Mouse (Mus musculus) midbrain, embryonic 16.5 days (tissue): ENCODE measurements around the gene Pygb. TPM values are rescaled to one million over a fixed set of nuclear protein-coding genes. Genes with fewer than 3 reads are reported as not detected.

ENCODE experiments used
- ATAC-seq: fragments of 200-750 bp; cut with Nextera tagmentation; 2 replicates; pipeline ENCODE4 v1.8.0; 2017; ENCODE audit warnings: moderate TSS enrichment
- H3K27ac ChIP-seq: fragments of 300-500 bp; sonication (generic); 2 replicates; pipeline ENCODE4 v1.5.1; 2014; ENCODE audit warnings: mild to moderate bottlenecking, low read length, mixed read lengths
- H3K27me3 ChIP-seq: fragments of 300-500 bp; sonication (generic); 2 replicates; pipeline ENCODE4 v1.6.1; 2014; ENCODE audit warnings: low read depth, low read length, mixed read lengths; ENCODE audit not compliant: control insufficient read depth, insufficient read depth
- H3K36me3 ChIP-seq: fragments of 300-500 bp; sonication (generic); 2 replicates; pipeline ENCODE4 v1.6.1; 2014; ENCODE audit warnings: mild to moderate bottlenecking, low read length, moderate library complexity, mixed read lengths; ENCODE audit not compliant: control insufficient read depth, insufficient read depth
- H3K4me1 ChIP-seq: fragments of 300-500 bp; sonication (generic); 2 replicates; pipeline ENCODE4 v1.6.1; 2014; ENCODE audit warnings: mild to moderate bottlenecking, low read length, mixed read lengths; ENCODE audit not compliant: control insufficient read depth, insufficient read depth
- H3K4me2 ChIP-seq: fragments of 300-500 bp; sonication (generic); 2 replicates; pipeline ENCODE4 v1.6.1; 2014; ENCODE audit warnings: mild to moderate bottlenecking, low read length, mixed read lengths
- H3K4me3 ChIP-seq: fragments of 300-500 bp; sonication (generic); 2 replicates; pipeline ENCODE4 v1.5.1; 2014; ENCODE audit warnings: low read depth, mild to moderate bottlenecking, low read length, moderate library complexity, mixed read lengths
- H3K9ac ChIP-seq: fragments of 300-500 bp; sonication (generic); 2 replicates; pipeline ENCODE4 v1.6.1; 2014; ENCODE audit warnings: low read depth, low read length, mixed read lengths
- H3K9me3 ChIP-seq: fragments of 300-500 bp; sonication (generic); replicated peaks from 2 replicates; pipeline ENCODE4 v1.6.1; 2014; ENCODE audit warnings: mild to moderate bottlenecking, low read length, mixed read lengths; ENCODE audit not compliant: control insufficient read depth, poor library complexity, severe bottlenecking
- WGBS: fragments of 180-500 bp; shearing (Covaris S2); extraction: QIAGEN DNeasy Blood & Tissue Kit; methylation state at CpG from one replicate; pipeline ENCODE4 v1.1.7; 2014; 5-methylcytosine and 5-hydroxymethylcytosine counted together
- polyA plus RNA-seq: library from polyadenylated mRNA; unstranded; fragments of >200 nt; fragmentation: Nextera tagmentation; extraction: Ambion mirVana; gene quantifications from 2 replicates; pipeline ENCODE4 v1.2.1, GENCODE M21; 2015

The Pygb gene
- polyA plus RNA-seq, 1 experiment from 2014 or later = 133 TPM

DNA sequence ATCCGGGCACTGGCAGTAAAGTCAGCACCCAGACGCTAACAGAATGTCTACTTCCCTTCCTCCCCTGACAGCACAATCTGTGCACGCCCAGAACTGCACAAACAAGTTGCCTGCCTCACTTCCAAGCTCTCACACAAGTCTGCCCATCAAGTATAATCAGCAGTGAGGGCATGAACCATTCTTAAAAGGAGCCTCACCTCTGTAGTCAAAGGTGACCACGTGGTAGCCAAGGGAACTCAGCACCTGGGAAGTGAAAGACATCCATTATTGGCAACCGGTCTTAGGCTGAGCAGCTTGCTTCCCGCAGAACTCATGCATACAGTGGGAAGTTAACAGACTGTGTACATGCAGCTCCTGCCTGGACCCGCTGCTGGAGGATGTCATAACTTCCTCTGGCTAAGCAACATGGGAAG lies 55.5 kb downstream of the Pygb start:
- WGBS = 87% methylated on average over 7 of the region's 7 CpGs
- no peak overlapping the region for H3K4me3 ChIP-seq
- H3K36me3 ChIP-seq = 0 out of 2 replicates have a peak, but pooled peaks cover 2% of the 10 kb centered on the region
- H3K27ac ChIP-seq = no peak overlapping the region
- no peaks in the 10 kb centered on the region for H3K9me3 ChIP-seq
- no peak for ATAC-seq
- H3K4me1 ChIP-seq = no peaks in the 10 kb centered on the region
- no peaks in the 10 kb centered on the region for H3K27me3 ChIP-seq
- no peak overlapping the region for H3K9ac ChIP-seq
- H3K4me2 ChIP-seq = no peak overlapping the region

DNA sequence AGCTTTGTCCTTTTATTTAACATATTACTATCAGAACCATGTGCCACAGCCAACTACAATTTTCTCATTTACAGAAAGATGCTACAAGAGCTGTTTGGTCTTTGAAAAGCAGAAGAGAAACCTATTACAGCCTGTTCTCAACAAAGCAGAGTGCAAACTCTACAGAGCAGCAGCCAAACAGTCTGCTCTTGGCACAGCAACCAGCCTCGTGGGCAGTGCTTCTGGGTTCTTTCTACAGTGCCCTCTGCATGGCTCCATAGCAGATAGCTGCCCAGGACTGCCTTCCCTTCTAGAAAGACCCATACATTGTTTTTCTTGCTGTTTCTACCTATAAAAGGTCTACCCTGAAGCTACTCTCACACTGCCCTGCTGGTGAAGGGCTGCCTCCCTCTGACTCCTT lies 58.3 kb downstream of the Pygb start:
- no peak overlapping the region for H3K9ac ChIP-seq
- H3K36me3 ChIP-seq = 0 out of 2 replicates have a peak, but pooled peaks cover 2% of the 10 kb centered on the region
- no peaks in the 10 kb centered on the region for H3K4me1 ChIP-seq
- no peaks in the 10 kb centered on the region for H3K9me3 ChIP-seq
- 71% methylated on average over 1 of the region's 1 CpGs for WGBS
- ATAC-seq = no peak
- H3K4me3 ChIP-seq = no peak overlapping the region
- no peaks in the 10 kb centered on the region for H3K27me3 ChIP-seq
- no peak overlapping the region for H3K4me2 ChIP-seq
- 0 out of 2 replicates have a peak overlapping the region, but pooled peaks have one; percentile 0 for H3K27ac ChIP-seq

DNA sequence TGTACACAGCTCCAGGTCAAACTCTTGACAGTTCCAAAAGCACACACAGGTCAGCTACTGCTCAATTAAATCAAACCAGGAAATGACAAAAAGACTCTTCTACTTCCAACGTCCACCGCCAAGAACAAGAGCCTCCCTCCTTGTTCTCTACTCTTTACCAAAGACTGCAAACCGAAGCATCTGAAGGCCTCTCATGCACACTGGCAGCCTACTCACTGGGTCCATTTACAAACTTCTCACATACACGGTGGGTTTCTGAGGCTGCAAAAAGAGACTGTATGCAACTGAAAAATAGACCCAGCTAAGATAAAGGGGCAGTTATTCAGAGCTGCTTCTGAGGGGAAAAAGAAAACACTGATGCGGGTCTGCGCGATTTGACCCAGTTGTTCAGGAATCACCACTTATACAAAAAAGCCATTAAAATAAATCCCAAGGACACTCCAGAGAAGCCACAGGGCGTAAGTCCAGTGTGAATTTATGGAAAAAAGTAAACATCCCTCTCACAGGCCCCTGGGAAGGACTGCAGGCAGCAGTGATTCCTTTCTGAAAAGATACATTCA lies 61.0 kb downstream of the Pygb start:
- no peaks in the 10 kb centered on the region for H3K4me1 ChIP-seq
- no peaks in the 10 kb centered on the region for H3K27me3 ChIP-seq
- H3K9ac ChIP-seq = no peak overlapping the region
- no peak overlapping the region for H3K4me2 ChIP-seq
- no peak overlapping the region for H3K4me3 ChIP-seq
- peak; percentile 37; the same call in 1 of the 2 replicates for ATAC-seq
- 58% methylated on average over 8 of the region's 8 CpGs for WGBS
- H3K27ac ChIP-seq = peak overlapping the region; percentile 30; the same call in 1 of the 2 replicates
- 0 out of 2 replicates have a peak, but pooled peaks cover 2% of the 10 kb centered on the region for H3K36me3 ChIP-seq
- no peaks in the 10 kb centered on the region for H3K9me3 ChIP-seq

DNA sequence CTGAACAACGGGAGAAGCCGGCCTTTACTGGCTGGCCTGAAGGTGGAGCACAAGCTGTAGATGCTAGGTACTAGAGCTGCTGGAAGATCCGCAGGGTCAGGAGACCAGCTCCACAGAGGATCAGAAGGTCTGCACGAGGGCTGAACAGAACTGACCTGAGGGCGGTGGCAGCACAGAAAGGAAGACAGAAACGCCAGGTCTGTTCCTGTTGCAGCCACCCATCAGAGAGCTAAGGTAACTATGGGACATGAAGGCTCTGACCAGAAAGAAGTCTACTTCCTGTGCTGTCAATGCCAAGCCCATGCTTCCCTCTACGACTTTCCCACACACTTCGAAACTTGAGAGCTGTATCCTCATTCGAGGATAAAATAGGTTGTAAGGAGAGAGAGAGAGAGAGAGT lies 64.7 kb downstream of the Pygb start:
- ATAC-seq = no peak
- Histone ChIP-seq H3K36me3 (no peaks in the 10 kb centered on the region), H3K27ac (no peak overlapping the region), H3K4me1 (no peaks in the 10 kb centered on the region), H3K9me3 (no peaks in the 10 kb centered on the region), H3K4me3 (no peak overlapping the region), H3K9ac (no peak overlapping the region), H3K4me2 (no peak overlapping the region), H3K27me3 (no peaks in the 10 kb centered on the region)
- 84% methylated on average over 9 of the region's 9 CpGs for WGBS

DNA sequence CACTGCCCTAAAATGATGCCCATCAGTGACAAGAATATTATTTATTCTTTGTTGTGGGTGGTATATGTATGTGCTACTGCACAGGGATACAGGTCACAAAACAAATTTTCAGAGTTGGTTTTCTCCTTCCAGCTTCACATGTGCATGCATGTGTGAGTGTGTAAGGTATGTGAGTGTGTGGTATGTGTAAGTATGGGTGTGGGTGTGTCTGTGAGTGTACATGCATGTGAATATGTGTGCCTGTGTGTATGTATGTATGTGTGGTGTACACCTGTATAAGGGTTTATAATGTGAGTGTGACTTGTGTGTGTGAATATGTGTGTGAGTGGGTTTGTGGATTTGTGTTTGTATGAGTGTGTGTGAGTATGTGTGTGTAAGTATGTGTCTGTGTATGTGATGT lies 68.7 kb downstream of the Pygb start:
- ATAC-seq = peak; percentile 60
- Histone ChIP-seq H3K9ac (no peak overlapping the region), H3K9me3 (no peaks in the 10 kb centered on the region), H3K4me1 (no peaks in the 10 kb centered on the region), H3K4me3 (no peak overlapping the region), H3K27me3 (no peaks in the 10 kb centered on the region), H3K4me2 (no peak overlapping the region), H3K27ac (no peak overlapping the region), H3K36me3 (no peaks in the 10 kb centered on the region)

DNA sequence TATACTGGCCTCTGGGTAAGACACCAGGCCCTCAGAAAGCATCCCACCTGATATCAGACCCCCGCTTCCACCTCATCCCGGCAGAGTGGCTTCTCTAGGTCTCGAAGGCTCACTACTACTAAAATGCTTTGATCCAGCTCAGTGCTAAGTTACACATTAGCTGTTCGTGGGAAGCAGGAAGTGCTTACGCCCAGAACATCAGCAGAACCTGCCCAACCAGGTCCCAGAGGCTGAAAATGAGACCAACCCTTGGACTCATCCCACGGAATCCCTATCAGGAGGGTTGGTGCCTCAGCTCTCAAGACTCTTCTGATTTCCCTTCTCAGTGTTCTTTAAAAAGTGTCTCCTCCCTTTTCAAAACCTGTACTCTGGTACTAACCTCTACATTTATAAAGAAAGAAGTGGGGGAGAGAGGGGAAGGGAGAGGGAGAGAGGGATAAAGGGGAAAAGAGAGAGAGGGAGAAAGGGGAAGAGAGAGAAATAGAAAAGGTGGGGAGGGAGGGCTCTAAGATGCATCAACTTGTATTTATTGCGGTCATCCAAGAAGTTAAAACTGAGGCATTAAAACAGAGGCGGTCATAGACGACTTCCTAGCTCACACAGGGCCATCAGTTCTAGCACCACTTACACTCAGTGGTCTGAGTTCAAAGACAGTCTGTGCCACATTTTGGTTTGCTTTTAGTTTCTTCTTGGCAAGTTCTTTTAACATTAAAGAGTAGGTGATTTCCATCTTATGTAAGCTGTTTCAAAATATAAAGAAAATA lies 72.4 kb downstream of the Pygb start:
- WGBS = 93% methylated on average over 9 of the region's 9 CpGs
- Histone ChIP-seq H3K36me3 (no peaks in the 10 kb centered on the region), H3K27ac (no peak overlapping the region), H3K9ac (no peak overlapping the region), H3K4me2 (no peak overlapping the region), H3K9me3 (no peaks in the 10 kb centered on the region), H3K4me3 (no peak overlapping the region), H3K27me3 (no peaks in the 10 kb centered on the region), H3K4me1 (no peaks in the 10 kb centered on the region)
- no peak for ATAC-seq

DNA sequence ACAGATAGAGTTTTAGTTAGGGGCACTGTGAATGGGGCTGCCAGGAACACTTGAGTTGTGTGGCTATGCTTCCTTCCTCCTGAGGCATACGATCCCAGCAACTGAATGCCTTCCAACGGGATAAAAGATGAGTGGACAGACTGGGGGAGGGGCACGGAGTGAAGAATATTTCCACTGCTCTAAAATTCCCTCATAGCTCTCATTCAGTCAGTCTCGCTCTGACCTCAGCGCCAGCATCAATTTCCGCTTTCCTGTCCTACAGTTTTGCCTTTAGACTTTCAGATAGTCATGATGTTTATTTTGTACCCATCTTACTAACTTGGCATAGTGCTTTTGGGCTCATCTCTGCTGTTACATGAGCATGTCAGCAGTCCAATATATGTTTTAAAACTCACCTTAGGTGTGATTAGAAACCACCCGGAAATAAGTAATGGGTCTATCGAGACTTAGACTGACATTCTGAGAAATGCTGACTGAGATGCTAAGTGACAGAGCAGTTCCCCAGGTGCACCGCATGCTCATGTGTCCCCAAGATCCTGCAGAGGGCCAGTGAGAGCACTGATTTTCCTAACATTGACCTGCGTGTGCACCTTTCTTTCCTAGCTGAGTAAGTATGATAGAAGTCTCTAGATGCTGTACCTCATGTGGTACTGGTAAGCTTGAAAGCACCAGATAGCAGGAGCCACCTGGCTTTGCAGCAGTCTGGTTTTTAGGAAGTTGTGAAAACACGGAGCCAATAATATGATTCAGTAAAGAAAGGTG lies 73.4 kb downstream of the Pygb start:
- H3K27me3 ChIP-seq = no peaks in the 10 kb centered on the region
- no peak overlapping the region for H3K4me3 ChIP-seq
- 83% methylated on average over 11 of the region's 11 CpGs for WGBS
- H3K4me1 ChIP-seq = no peaks in the 10 kb centered on the region
- no peak overlapping the region for H3K9ac ChIP-seq
- H3K9me3 ChIP-seq = no peaks in the 10 kb centered on the region
- H3K36me3 ChIP-seq = no peaks in the 10 kb centered on the region
- ATAC-seq = no peak
- H3K27ac ChIP-seq = no peak overlapping the region
- no peak overlapping the region for H3K4me2 ChIP-seq

DNA sequence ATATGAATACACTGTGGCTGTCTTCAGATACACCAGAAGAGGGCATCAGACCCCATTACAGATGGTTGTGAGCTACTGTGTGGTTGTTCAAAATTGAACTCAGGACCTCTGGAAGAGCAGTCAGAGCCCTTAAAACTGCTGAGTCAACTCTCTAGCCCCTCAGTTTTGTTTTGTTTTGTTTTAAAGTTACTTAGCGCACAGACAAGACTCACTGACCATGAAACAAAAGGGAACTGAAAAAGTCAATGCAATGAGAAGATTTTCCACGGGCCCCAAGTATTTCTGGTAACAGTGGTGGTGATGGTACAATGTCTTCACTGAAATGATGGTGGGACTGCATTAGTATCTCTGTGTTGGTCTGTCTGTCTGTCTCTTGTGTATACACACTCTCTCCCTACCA lies 74.6 kb downstream of the Pygb start:
- Histone ChIP-seq H3K4me3 (no peak overlapping the region), H3K27ac (no peak overlapping the region), H3K27me3 (no peaks in the 10 kb centered on the region), H3K4me2 (no peak overlapping the region), H3K9ac (no peak overlapping the region), H3K36me3 (no peaks in the 10 kb centered on the region), H3K9me3 (no peaks in the 10 kb centered on the region), H3K4me1 (no peaks in the 10 kb centered on the region)
- ATAC-seq = no peak
- WGBS = 95% methylated on average over 2 of the region's 2 CpGs

DNA sequence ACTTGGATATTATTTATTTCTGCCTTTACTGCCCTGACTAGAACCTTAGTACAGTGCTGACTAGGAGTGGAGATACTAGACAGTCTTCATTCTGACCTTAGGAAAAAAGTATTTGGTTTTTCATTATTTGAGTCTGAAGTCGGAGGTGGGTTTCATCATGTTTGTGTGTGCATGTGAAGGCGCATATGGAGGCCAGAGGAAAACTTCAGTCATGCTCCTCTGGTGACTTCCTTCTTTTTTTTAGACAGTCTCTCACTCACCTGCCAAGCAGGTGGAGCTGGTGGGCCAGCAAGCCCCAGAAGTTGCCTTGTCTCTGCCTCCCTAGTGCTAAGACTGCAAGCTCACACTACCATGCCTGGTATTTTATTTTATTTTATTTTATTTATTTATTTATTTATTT lies 80.5 kb downstream of the Pygb start:
- Histone ChIP-seq H3K27ac (no peak overlapping the region), H3K4me3 (no peak overlapping the region), H3K9me3 (no peaks in the 10 kb centered on the region), H3K9ac (no peak overlapping the region), H3K4me1 (no peaks in the 10 kb centered on the region), H3K36me3 (no peaks in the 10 kb centered on the region), H3K27me3 (no peaks in the 10 kb centered on the region), H3K4me2 (no peak overlapping the region)
- ATAC-seq = no peak
- 97% methylated on average over 2 of the region's 2 CpGs for WGBS
